Mouse (Mus musculus) layer of hippocampus, adult 11-12 months (tissue): ENCODE measurements around the gene Cd2.

Source experiments
- DNase-seq: peaks from one replicate; pipeline ENCODE4 v3.0.0; 2022; ENCODE audit warnings: low spot score

Cd2 gene

GRCm38 (mm10) chr3:101292611-101293010 is 4.9 kb upstream of the Cd2 start:
- DNase-seq, result no peak

- no peak for DNase-seq
Measured at GRCm38 (mm10) chr3:101290587-101291520, 3.1 kb upstream of the Cd2 start.

- no peak for DNase-seq
Measured at GRCm38 (mm10) chr3:101290036-101290435, 2.3 kb upstream of the Cd2 start.

GRCm38 (mm10) chr3:101289406-101289805 is 1.7 kb upstream of the Cd2 start:
- DNase-seq, result no peak

- no peak for DNase-seq
Measured at GRCm38 (mm10) chr3:101286336-101287325, 1.1 kb downstream of the Cd2 start.

GRCm38 (mm10) chr3:101285851-101286250 is 1.9 kb downstream of the Cd2 start:
- no peak for DNase-seq

- no peak for DNase-seq
Measured at GRCm38 (mm10) chr3:101285021-101285615, 2.6 kb downstream of the Cd2 start.

- DNase-seq, result no peak
Measured at GRCm38 (mm10) chr3:101283869-101284706, 3.7 kb downstream of the Cd2 start.

GRCm38 (mm10) chr3:101283441-101283840 is 4.3 kb downstream of the Cd2 start:
- no peak for DNase-seq

- no peak for DNase-seq
Measured at GRCm38 (mm10) chr3:101282556-101283180, 5.1 kb downstream of the Cd2 start.

GRCm38 (mm10) chr3:101281841-101282240 is 5.9 kb downstream of the Cd2 start:
- no peak for DNase-seq

- DNase-seq, result no peak
Measured at GRCm38 (mm10) chr3:101280348-101281311, 7.1 kb downstream of the Cd2 start.

GRCm38 (mm10) chr3:101279561-101279960 is 8.2 kb downstream of the Cd2 start:
- no peak for DNase-seq

GRCm38 (mm10) chr3:101278396-101278795 is 9.3 kb downstream of the Cd2 start:
- DNase-seq, result no peak

- no peak for DNase-seq
Measured at GRCm38 (mm10) chr3:101277830-101278229, 9.9 kb downstream of the Cd2 start.

- DNase-seq, result no peak
Measured at GRCm38 (mm10) chr3:101276501-101277320, 11.0 kb downstream of the Cd2 start.

- no peak for DNase-seq
Measured at GRCm38 (mm10) chr3:101275636-101276300, 12.0 kb downstream of the Cd2 start.

GRCm38 (mm10) chr3:101274794-101275193 is 12.9 kb downstream of the Cd2 start:
- no peak for DNase-seq
